Mouse (Mus musculus) heart, embryonic 13.5 days (tissue): Measurements from ENCODE around the gene Grin3b. TPM values are rescaled to one million over a fixed set of nuclear protein-coding genes. Genes with fewer than 3 reads are reported as not detected.
A peak's percentile ranks its signal among the peaks of the same experiment; 100 is the strongest.

Experiments
- ATAC-seq: fragments of 200-750 bp; cut with Nextera tagmentation; 2 replicates; pipeline ENCODE4 v1.8.0; 2017; ENCODE audit warnings: moderate TSS enrichment; ENCODE audit not compliant: insufficient number of reproducible peaks, low FRiP score, low TSS enrichment; ENCODE audit errors: extremely low read depth
- H3K27ac ChIP-seq: fragments of 300-500 bp; sonication (generic); replicated peaks from 2 replicates; pipeline ENCODE4 v1.5.1; 2015; ENCODE audit warnings: moderate library complexity, mild to moderate bottlenecking, inconsistent platforms
- H3K27me3 ChIP-seq: fragments of 300-500 bp; sonication (generic); replicated peaks from 2 replicates; pipeline ENCODE4 v1.6.1; 2015; ENCODE audit warnings: mild to moderate bottlenecking, inconsistent platforms
- H3K36me3 ChIP-seq: fragments of 300-500 bp; sonication (generic); 2 replicates; pipeline ENCODE4 v1.6.1; 2015; ENCODE audit warnings: mild to moderate bottlenecking, inconsistent platforms
- H3K4me1 ChIP-seq: fragments of 300-500 bp; sonication (generic); 2 replicates; pipeline ENCODE4 v1.6.1; 2015; ENCODE audit warnings: inconsistent platforms
- H3K4me2 ChIP-seq: fragments of 300-500 bp; sonication (generic); 2 replicates; pipeline ENCODE4 v1.6.1; 2015; ENCODE audit warnings: inconsistent platforms, mild to moderate bottlenecking, moderate library complexity
- H3K4me3 ChIP-seq: fragments of 300-500 bp; sonication (generic); 2 replicates; pipeline ENCODE4 v1.5.1; 2015; ENCODE audit warnings: moderate library complexity, mild to moderate bottlenecking, inconsistent platforms
- H3K9ac ChIP-seq: fragments of 300-500 bp; sonication (generic); 2 replicates; pipeline ENCODE4 v1.6.1; 2015; ENCODE audit warnings: inconsistent platforms, mild to moderate bottlenecking, moderate library complexity
- H3K9me3 ChIP-seq: fragments of 300-500 bp; sonication (generic); 2 replicates; pipeline ENCODE4 v1.6.1; 2016; ENCODE audit warnings: inconsistent platforms
- WGBS: fragments of 180-500 bp; shearing (Covaris S2); methylation state at CpG from one replicate; pipeline ENCODE4 v1.1.7; 2015; ENCODE audit warnings: mixed read lengths; 5-methylcytosine and 5-hydroxymethylcytosine counted together
- polyA plus RNA-seq: library from polyadenylated mRNA; unstranded; fragments of >200 nt; fragmentation: Nextera tagmentation; extraction: Ambion mirVana; gene quantifications from 2 replicates; pipeline ENCODE4 v1.2.1, GENCODE M21; 2015

Grin3b gene
- polyA plus RNA-seq, 1 experiment from 2014 or later: 0.09 TPM

- WGBS: 43% methylated on average over 25 of the region's 25 CpGs
- Histone ChIP-seq H3K36me3 (peaks cover 33% of the 10 kb centered on the region), H3K4me1 (peaks cover 15% of the 10 kb centered on the region), H3K4me2 (no peak overlapping the region), H3K27me3 (peaks cover 57% of the 10 kb centered on the region), H3K4me3 (no peak overlapping the region), H3K27ac (no peak overlapping the region), H3K9me3 (peaks cover 22% of the 10 kb centered on the region), H3K9ac (no peak overlapping the region)
- no peak for ATAC-seq
Observed at GRCm38 (mm10) chr10:80013609-80014008, 43.1 kb downstream of the Grin3b start.

- Histone ChIP-seq H3K4me3 (0 out of 2 replicates have a peak overlapping the region, but pooled peaks have one; percentile 1), H3K9ac (no peak overlapping the region), H3K27me3 (peaks cover 57% of the 10 kb centered on the region), H3K9me3 (peaks cover 21% of the 10 kb centered on the region), H3K36me3 (peaks cover 22% of the 10 kb centered on the region), H3K4me2 (no peak overlapping the region), H3K27ac (no peak overlapping the region), H3K4me1 (peaks cover 26% of the 10 kb centered on the region)
- ATAC-seq: no peak
- 24% methylated on average over 28 of the region's 28 CpGs for WGBS
Observed at GRCm38 (mm10) chr10:80014484-80015290, 44.2 kb downstream of the Grin3b start.

- H3K9ac ChIP-seq: no peak overlapping the region
- H3K27ac ChIP-seq: no peak overlapping the region
- no peak for ATAC-seq
Observed at GRCm38 (mm10) chr10:80015583-80015982, 45.1 kb downstream of the Grin3b start.

GRCm38 (mm10) chr10:80016511-80016910 lies 46.0 kb downstream of the Grin3b start, which contains the start of gene Arhgap45:
TSS of gene Arhgap45 (plus strand) at chr10:80016653.
- no peak for ATAC-seq
- 61% methylated on average over 11 of the region's 11 CpGs for WGBS
- Histone ChIP-seq H3K27ac (no peak within 1 kb of the TSS), H3K4me1 (peaks cover 37% of the 10 kb centered on the region), H3K9ac (no peak within 1 kb of the TSS), H3K4me3 (peak within 1 kb of the TSS; percentile 29), H3K36me3 (peaks cover 4% of the 10 kb centered on the region), H3K4me2 (no peak within 1 kb of the TSS), H3K9me3 (peaks cover 2% of the 10 kb centered on the region; the same call in 1 of the 2 replicates), H3K27me3 (peaks cover 57% of the 10 kb centered on the region)

More at GRCm38 (mm10) chr10:80015583-80015982, 45.1 kb downstream of the Grin3b start:
- Histone ChIP-seq H3K9me3 (peaks cover 12% of the 10 kb centered on the region; the same call in 1 of the 2 replicates), H3K27me3 (peaks cover 57% of the 10 kb centered on the region), H3K36me3 (peaks cover 13% of the 10 kb centered on the region), H3K4me3 (no peak overlapping the region), H3K4me1 (peaks cover 35% of the 10 kb centered on the region), H3K4me2 (no peak overlapping the region)
- WGBS: 59% methylated on average over 10 of the region's 10 CpGs

- WGBS: 82% methylated on average over 10 of the region's 10 CpGs
Observed at GRCm38 (mm10) chr10:80016931-80017330, 46.4 kb downstream of the Grin3b start.

GRCm38 (mm10) chr10:80017361-80017760 lies 46.8 kb downstream of the Grin3b start:
- Histone ChIP-seq H3K4me1 (peaks cover 37% of the 10 kb centered on the region), H3K27ac (no peak overlapping the region), H3K36me3 (0 out of 2 replicates have a peak, but pooled peaks cover 3% of the 10 kb centered on the region), H3K9ac (no peak overlapping the region), H3K9me3 (no peaks in the 10 kb centered on the region), H3K27me3 (peaks cover 48% of the 10 kb centered on the region), H3K4me2 (0 out of 2 replicates have a peak overlapping the region, but pooled peaks have one; percentile 11), H3K4me3 (peak overlapping the region; percentile 29; the same call in 1 of the 2 replicates)
- WGBS: 60% methylated on average over 3 of the region's 3 CpGs
- no peak for ATAC-seq

More at GRCm38 (mm10) chr10:80016931-80017330, 46.4 kb downstream of the Grin3b start:
- ATAC-seq: no peak
- H3K36me3 ChIP-seq: 0 out of 2 replicates have a peak, but pooled peaks cover under 1% of the 10 kb centered on the region
- no peaks in the 10 kb centered on the region for H3K9me3 ChIP-seq
- H3K4me3 ChIP-seq: peak overlapping the region; percentile 29
- H3K27me3 ChIP-seq: peaks cover 52% of the 10 kb centered on the region
- no peak overlapping the region for H3K27ac ChIP-seq
- H3K4me1 ChIP-seq: peaks cover 37% of the 10 kb centered on the region
- H3K9ac ChIP-seq: no peak overlapping the region
- no peak overlapping the region for H3K4me2 ChIP-seq

GRCm38 (mm10) chr10:80017771-80018170 lies 47.3 kb downstream of the Grin3b start:
- no peak for ATAC-seq
- Histone ChIP-seq H3K4me3 (no peak overlapping the region), H3K27ac (no peak overlapping the region)

GRCm38 (mm10) chr10:80018739-80019297 lies 48.3 kb downstream of the Grin3b start:
- ATAC-seq: peak; percentile 37; the same call in 1 of the 2 replicates
- Histone ChIP-seq H3K4me2 (peak overlapping the region; percentile 64), H3K4me3 (peak overlapping the region; percentile 44), H3K27me3 (peaks cover 33% of the 10 kb centered on the region), H3K27ac (peak overlapping the region; percentile 77), H3K4me1 (peaks cover 37% of the 10 kb centered on the region), H3K9me3 (no peaks in the 10 kb centered on the region), H3K9ac (peak overlapping the region; percentile 76), H3K36me3 (peaks cover 10% of the 10 kb centered on the region)
- WGBS: 3% methylated on average over 13 of the region's 15 CpGs

More at GRCm38 (mm10) chr10:80017771-80018170, 47.3 kb downstream of the Grin3b start:
- Histone ChIP-seq H3K4me2 (0 out of 2 replicates have a peak overlapping the region, but pooled peaks have one; percentile 11), H3K27me3 (peaks cover 44% of the 10 kb centered on the region), H3K36me3 (peaks cover 5% of the 10 kb centered on the region), H3K9ac (peak overlapping the region; percentile 50; the same call in 1 of the 2 replicates), H3K9me3 (no peaks in the 10 kb centered on the region), H3K4me1 (peaks cover 37% of the 10 kb centered on the region)
- WGBS: 76% methylated on average over 14 of the region's 14 CpGs

- peaks cover 37% of the 10 kb centered on the region for H3K4me1 ChIP-seq
Observed at GRCm38 (mm10) chr10:80019471-80020131, 49.1 kb downstream of the Grin3b start.

GRCm38 (mm10) chr10:80020191-80020590 lies 49.7 kb downstream of the Grin3b start:
- peak overlapping the region; percentile 64 for H3K4me2 ChIP-seq
- H3K27me3 ChIP-seq: peaks cover 20% of the 10 kb centered on the region
- peak overlapping the region; percentile 44 for H3K4me3 ChIP-seq
- H3K36me3 ChIP-seq: peaks cover 10% of the 10 kb centered on the region
- H3K4me1 ChIP-seq: peaks cover 37% of the 10 kb centered on the region
- no peaks in the 10 kb centered on the region for H3K9me3 ChIP-seq
- ATAC-seq: no peak
- WGBS: 28% methylated on average over 11 of the region's 11 CpGs
- H3K9ac ChIP-seq: peak overlapping the region; percentile 76
- H3K27ac ChIP-seq: peak overlapping the region; percentile 77; the same call in 1 of the 2 replicates

More at GRCm38 (mm10) chr10:80019471-80020131, 49.1 kb downstream of the Grin3b start:
- Histone ChIP-seq H3K27ac (peak overlapping the region; percentile 77), H3K9ac (peak overlapping the region; percentile 76), H3K36me3 (peaks cover 10% of the 10 kb centered on the region), H3K27me3 (peaks cover 26% of the 10 kb centered on the region), H3K4me3 (peak overlapping the region; percentile 44), H3K4me2 (peak overlapping the region; percentile 64), H3K9me3 (no peaks in the 10 kb centered on the region)
- peak; percentile 22; the same call in 1 of the 2 replicates for ATAC-seq
- 18% methylated on average over 20 of the region's 20 CpGs for WGBS
